Mouse (Mus musculus) regulatory T cell (primary cell): Measurements from ENCODE around the gene Rufy1.

ENCODE experiments used
- in situ Hi-C: fragments of 300-600 bp; cut with MboI, MseI; formaldehyde crosslinking; loops from one replicate; pipeline ENCODE4 v1.15.1; 2025; ENCODE audit warnings: high pct_unique_total_duplicates

Rufy1 gene

GRCm38 (mm10) chr11:50354162-50354561, 76.8 kb downstream of the Rufy1 start, which contains the start of gene Cby3:
Cby3 (plus strand) TSS chr11:50354462.
- in situ Hi-C loops = no loop called here

DNA sequence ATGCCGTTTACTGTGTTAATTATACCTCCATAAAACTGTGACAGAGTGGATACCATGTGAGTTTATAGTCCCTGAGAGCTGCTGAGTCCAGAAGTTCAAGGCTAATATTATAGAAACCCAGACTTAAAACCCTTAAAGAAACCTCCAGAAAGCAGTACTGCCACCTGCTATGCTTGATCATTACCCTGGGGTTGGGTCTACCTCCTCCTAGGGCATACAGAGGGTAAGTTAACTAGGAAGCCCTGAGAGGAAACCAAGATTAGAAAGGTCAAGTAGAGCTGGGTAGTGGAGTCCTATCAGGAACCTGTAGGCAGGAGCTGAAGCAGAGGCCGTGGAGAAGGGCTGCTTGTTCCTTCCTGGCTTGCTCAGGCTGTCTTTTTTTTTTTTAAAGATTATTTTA, 78.7 kb downstream of the Rufy1 start:
- in situ Hi-C loops = no loop called here

DNA sequence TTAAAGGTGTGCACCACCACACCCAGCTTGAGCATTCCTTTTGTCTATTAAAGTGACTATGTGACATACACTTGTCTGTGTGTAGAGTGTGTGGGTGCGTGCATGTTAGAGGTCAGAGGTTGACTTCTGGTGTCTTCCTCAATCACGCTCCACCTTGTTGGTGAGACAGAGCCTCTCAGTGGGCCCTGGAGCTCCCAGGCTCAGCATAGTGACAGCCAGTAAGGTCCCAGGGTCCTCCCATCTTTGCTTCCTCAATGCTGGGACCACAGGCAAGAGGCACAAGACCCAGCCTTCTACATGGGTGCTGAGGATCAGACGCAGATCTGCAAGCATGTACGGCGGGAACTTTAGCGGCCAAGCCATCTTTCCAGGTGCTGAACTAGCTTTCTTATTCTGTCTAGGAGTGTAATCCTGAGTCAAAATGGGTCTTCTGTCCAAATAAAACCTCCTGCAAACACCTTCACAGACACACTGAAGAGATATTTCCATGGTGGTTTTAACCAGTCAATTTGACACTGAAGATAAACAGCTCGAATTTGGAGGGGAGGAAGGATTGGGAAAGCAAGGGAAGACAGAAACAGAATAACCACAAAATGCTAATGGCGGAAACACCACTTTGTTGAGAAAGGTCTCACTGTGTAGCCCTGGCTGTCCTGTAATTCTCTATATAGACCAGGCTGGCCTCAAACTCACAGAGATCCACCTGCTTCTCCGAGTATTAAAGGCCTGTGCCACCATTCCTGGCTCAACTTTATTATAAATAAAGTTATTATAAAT, 84.5 kb downstream of the Rufy1 start:
- in situ Hi-C loops = no loop called here

DNA sequence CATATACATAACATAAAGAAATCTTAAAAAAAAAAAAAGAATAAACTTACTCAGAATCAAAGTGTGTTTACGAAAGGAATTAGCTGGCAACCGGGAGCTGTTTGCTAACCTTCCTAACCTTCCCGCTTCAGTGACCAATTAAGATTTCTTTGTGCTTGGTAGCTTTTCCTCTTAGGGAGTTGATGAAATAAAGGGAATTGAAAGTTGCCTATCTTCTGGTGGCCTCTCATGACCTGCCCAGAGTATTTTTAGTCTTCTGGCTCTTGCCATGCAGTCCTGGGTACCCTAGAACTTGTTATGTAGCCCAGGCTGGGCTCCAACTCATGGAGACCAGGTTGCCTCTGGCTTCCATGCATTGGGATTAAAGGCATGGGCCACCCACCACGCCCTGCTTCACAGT, 85.4 kb downstream of the Rufy1 start:
- in situ Hi-C loops = no loop called here
